Mouse (Mus musculus) midbrain, embryonic 13.5 days (tissue): ENCODE results near the gene Galnt2. TPM values are rescaled to one million over a fixed set of nuclear protein-coding genes. Genes with fewer than 3 reads are reported as not detected.

Source experiments
- ATAC-seq: fragments of 200-750 bp; cut with Nextera tagmentation; 2 replicates; pipeline ENCODE4 v1.8.0; 2017; ENCODE audit warnings: mild to moderate bottlenecking, moderate TSS enrichment, moderate library complexity
- H3K27ac ChIP-seq: fragments of 300-500 bp; sonication (generic); 2 replicates; pipeline ENCODE4 v1.5.1; 2015; ENCODE audit warnings: inconsistent platforms, mild to moderate bottlenecking, moderate library complexity
- H3K27me3 ChIP-seq: fragments of 300-500 bp; sonication (generic); 2 replicates; pipeline ENCODE4 v1.6.1; 2015; ENCODE audit warnings: mild to moderate bottlenecking, inconsistent platforms
- H3K36me3 ChIP-seq: fragments of 300-500 bp; sonication (generic); 2 replicates; pipeline ENCODE4 v1.6.1; 2015; ENCODE audit warnings: mild to moderate bottlenecking, inconsistent platforms
- H3K4me1 ChIP-seq: fragments of 300-500 bp; sonication (generic); replicated peaks from 2 replicates; pipeline ENCODE4 v1.6.1; 2015; ENCODE audit warnings: inconsistent platforms
- H3K4me2 ChIP-seq: fragments of 300-500 bp; sonication (generic); replicated peaks from 2 replicates; pipeline ENCODE4 v1.6.1; 2015; ENCODE audit warnings: moderate library complexity, mild to moderate bottlenecking, inconsistent platforms
- H3K4me3 ChIP-seq: fragments of 300-500 bp; sonication (generic); replicated peaks from 2 replicates; pipeline ENCODE4 v1.5.1; 2015; ENCODE audit warnings: mild to moderate bottlenecking, inconsistent platforms
- H3K9ac ChIP-seq: fragments of 300-500 bp; sonication (generic); replicated peaks from 2 replicates; pipeline ENCODE4 v1.6.1; 2015; ENCODE audit warnings: mild to moderate bottlenecking, inconsistent platforms
- H3K9me3 ChIP-seq: fragments of 300-500 bp; sonication (generic); 2 replicates; pipeline ENCODE4 v1.6.1; 2016; ENCODE audit warnings: mild to moderate bottlenecking, inconsistent platforms
- WGBS: fragments of 180-500 bp; shearing (Covaris S2); methylation state at CpG from one replicate; pipeline ENCODE4 v1.1.7; 2015; 5-methylcytosine and 5-hydroxymethylcytosine counted together
- polyA plus RNA-seq: library from polyadenylated mRNA; unstranded; fragments of >200 nt; fragmentation: Nextera tagmentation; extraction: Ambion mirVana; gene quantifications from 2 replicates; pipeline ENCODE4 v1.2.1, GENCODE M21; 2015

The Galnt2 gene
- polyA plus RNA-seq, 1 experiment from 2014 or later = 53.5 TPM

- Histone ChIP-seq H3K4me2 (no peak overlapping the region), H3K4me1 (peaks cover 19% of the 10 kb centered on the region), H3K9me3 (no peaks in the 10 kb centered on the region), H3K4me3 (no peak overlapping the region), H3K27me3 (no peaks in the 10 kb centered on the region), H3K36me3 (peaks cover 18% of the 10 kb centered on the region; the same call in 1 of the 2 replicates), H3K27ac (no peak overlapping the region), H3K9ac (0 out of 2 replicates have a peak overlapping the region, but pooled peaks have one; percentile 11)
- 0 out of 2 replicates have a peak, but pooled peaks have one; percentile 51 for ATAC-seq
- WGBS = 86% methylated on average over 23 of the region's 23 CpGs
These were observed 155.2 kb downstream of the Galnt2 start for GRCm38 (mm10) chr8:124386225-124386899.

GRCm38 (mm10) chr8:124389495-124389894, 158.3 kb downstream of the Galnt2 start:
- Histone ChIP-seq H3K4me2 (no peak overlapping the region), H3K9ac (no peak overlapping the region), H3K4me1 (0 out of 2 replicates have a peak, but pooled peaks cover 6% of the 10 kb centered on the region), H3K27me3 (no peaks in the 10 kb centered on the region), H3K27ac (no peak overlapping the region), H3K9me3 (no peaks in the 10 kb centered on the region), H3K4me3 (no peak overlapping the region), H3K36me3 (0 out of 2 replicates have a peak, but pooled peaks cover 4% of the 10 kb centered on the region)
- no peak for ATAC-seq
- WGBS = 87% methylated on average over 11 of the region's 11 CpGs

- no peak overlapping the region for H3K9ac ChIP-seq
- H3K36me3 ChIP-seq = 0 out of 2 replicates have a peak, but pooled peaks cover 4% of the 10 kb centered on the region
- ATAC-seq = no peak
- H3K27ac ChIP-seq = no peak overlapping the region
- H3K4me3 ChIP-seq = no peak overlapping the region
- 90% methylated on average over 7 of the region's 7 CpGs for WGBS
- no peaks in the 10 kb centered on the region for H3K9me3 ChIP-seq
- H3K4me2 ChIP-seq = no peak overlapping the region
- 0 out of 2 replicates have a peak, but pooled peaks cover 6% of the 10 kb centered on the region for H3K4me1 ChIP-seq
- no peaks in the 10 kb centered on the region for H3K27me3 ChIP-seq
These were observed 160.0 kb downstream of the Galnt2 start for GRCm38 (mm10) chr8:124391191-124391590.

- no peak overlapping the region for H3K27ac ChIP-seq
- H3K4me2 ChIP-seq = no peak overlapping the region
- H3K36me3 ChIP-seq = 0 out of 2 replicates have a peak, but pooled peaks cover 4% of the 10 kb centered on the region
- no peaks in the 10 kb centered on the region for H3K27me3 ChIP-seq
- no peaks in the 10 kb centered on the region for H3K9me3 ChIP-seq
- no peak overlapping the region for H3K9ac ChIP-seq
- no peak overlapping the region for H3K4me3 ChIP-seq
- H3K4me1 ChIP-seq = no peaks in the 10 kb centered on the region
- no peak for ATAC-seq
- 61% methylated on average over 10 of the region's 10 CpGs for WGBS
These were observed 161.3 kb downstream of the Galnt2 start for GRCm38 (mm10) chr8:124392271-124393012.

- Histone ChIP-seq H3K9ac (no peak overlapping the region), H3K36me3 (0 out of 2 replicates have a peak, but pooled peaks cover 4% of the 10 kb centered on the region), H3K27ac (no peak overlapping the region), H3K4me3 (no peak overlapping the region), H3K4me2 (no peak overlapping the region), H3K9me3 (no peaks in the 10 kb centered on the region), H3K4me1 (no peaks in the 10 kb centered on the region), H3K27me3 (no peaks in the 10 kb centered on the region)
- WGBS = 78% methylated on average over 5 of the region's 5 CpGs
- ATAC-seq = no peak
These were observed 161.8 kb downstream of the Galnt2 start for GRCm38 (mm10) chr8:124393013-124393412.

GRCm38 (mm10) chr8:124393927-124394326, 162.7 kb downstream of the Galnt2 start:
- no peaks in the 10 kb centered on the region for H3K27me3 ChIP-seq
- no peaks in the 10 kb centered on the region for H3K9me3 ChIP-seq
- no peak overlapping the region for H3K4me3 ChIP-seq
- H3K36me3 ChIP-seq = 0 out of 2 replicates have a peak, but pooled peaks cover 4% of the 10 kb centered on the region
- no peak for ATAC-seq
- H3K4me1 ChIP-seq = no peaks in the 10 kb centered on the region
- no peak overlapping the region for H3K27ac ChIP-seq
- H3K9ac ChIP-seq = no peak overlapping the region
- no peak overlapping the region for H3K4me2 ChIP-seq
- 84% methylated on average over 4 of the region's 4 CpGs for WGBS

- ATAC-seq = no peak
- H3K4me3 ChIP-seq = no peak overlapping the region
- H3K4me2 ChIP-seq = no peak overlapping the region
- no peaks in the 10 kb centered on the region for H3K27me3 ChIP-seq
- H3K9me3 ChIP-seq = no peaks in the 10 kb centered on the region
- H3K4me1 ChIP-seq = no peaks in the 10 kb centered on the region
- no peak overlapping the region for H3K9ac ChIP-seq
- no peak overlapping the region for H3K27ac ChIP-seq
- 88% methylated on average over 7 of the region's 7 CpGs for WGBS
- no peaks in the 10 kb centered on the region for H3K36me3 ChIP-seq
These were observed 163.8 kb downstream of the Galnt2 start for GRCm38 (mm10) chr8:124394951-124395350.

Other genes starting within 250 kb of the Galnt2 start
- gene Abcb10, start 248.3 kb upstream of the Galnt2 start, polyA plus RNA-seq = 10.5 and 12.2 TPM in 2 replicates
- 26.4 and 27.1 TPM in 2 replicates for gene Taf5l, start 210.0 kb upstream of the Galnt2 start, polyA plus RNA-seq
- gene Urb2, start 209.9 kb upstream of the Galnt2 start, polyA plus RNA-seq = 3.1 and 3.4 TPM in 2 replicates
- 7.6 and 8.6 TPM in 2 replicates for gene Pgbd5, start 208.3 kb downstream of the Galnt2 start, polyA plus RNA-seq